Mouse (Mus musculus): ENCODE measurements around the gene Hcar2. TPM values are rescaled to one million over a fixed set of nuclear protein-coding genes. Genes with fewer than 3 reads are reported as not detected.
A peak's percentile ranks its signal among the peaks of the same experiment; 100 is the strongest.

The Hcar2 gene
- polyA plus RNA-seq (2015; fragmentation: Nextera tagmentation; extraction: Ambion mirVana) = 0.09 TPM in 1 of 2 replicates, not detected in the other

GRCm38 (mm10) chr5:123865365-123865764 is at the start of gene Hcar2:
TSS of gene Hcar2 (minus strand) at chr5:123865499.
- H3K27ac ChIP-seq (replicated peaks) = no peak within 1 kb of the TSS
- no peak within 1 kb of the TSS for H3K9ac ChIP-seq
- WGBS = 67% methylated on average over 12 of the region's 12 CpGs
- H3K4me2 ChIP-seq = no peak within 1 kb of the TSS
- no peaks in the 10 kb centered on the region; the same call in 1 of the 2 replicates for H3K27me3 ChIP-seq (replicated peaks)
- H3K4me1 ChIP-seq = no peaks in the 10 kb centered on the region
- H3K4me3 ChIP-seq = no peak within 1 kb of the TSS
- no peaks in the 10 kb centered on the region for H3K36me3 ChIP-seq
- no peak for ATAC-seq (ENCODE audit: extremely low read depth, insufficient number of reproducible peaks, low FRiP score, low TSS enrichment)
- no peaks in the 10 kb centered on the region for H3K9me3 ChIP-seq

GRCm38 (mm10) chr5:123914852-123915251 is 49.6 kb upstream of the Hcar2 start:
- no peaks in the 10 kb centered on the region for H3K27me3 ChIP-seq (replicated peaks)
- peaks cover 98% of the 10 kb centered on the region for H3K36me3 ChIP-seq
- no peak overlapping the region for H3K9ac ChIP-seq
- WGBS = 84% methylated on average over 3 of the region's 3 CpGs
- no peak overlapping the region for H3K27ac ChIP-seq (replicated peaks)
- ATAC-seq (ENCODE audit: extremely low read depth, insufficient number of reproducible peaks, low FRiP score, low TSS enrichment) = no peak
- no peaks in the 10 kb centered on the region for H3K9me3 ChIP-seq
- peaks cover 12% of the 10 kb centered on the region for H3K4me1 ChIP-seq
- no peak overlapping the region for H3K4me2 ChIP-seq
- no peak overlapping the region for H3K4me3 ChIP-seq

- Histone ChIP-seq H3K36me3 (peaks cover 45% of the 10 kb centered on the region), H3K4me2 (peak overlapping the region; percentile 97), H3K4me3 (peak overlapping the region; percentile 84), H3K9me3 (no peaks in the 10 kb centered on the region), H3K9ac (peak overlapping the region; percentile 98), H3K27me3 (replicated peaks) (no peaks in the 10 kb centered on the region), H3K27ac (replicated peaks) (peak overlapping the region; percentile 82; the same call in 1 of the 2 replicates), H3K4me1 (peaks cover 20% of the 10 kb centered on the region)
- 2% methylated on average over 10 of the region's 10 CpGs for WGBS
- no peak for ATAC-seq (ENCODE audit: extremely low read depth, insufficient number of reproducible peaks, low FRiP score, low TSS enrichment)
Measured at GRCm38 (mm10) chr5:123907631-123907977, 42.3 kb upstream of the Hcar2 start.

- under 1% methylated on average over 45 of the region's 61 CpGs for WGBS
- ATAC-seq (ENCODE audit: extremely low read depth, insufficient number of reproducible peaks, low FRiP score, low TSS enrichment) = peak; percentile 91
Measured at GRCm38 (mm10) chr5:123906976-123907630, 41.8 kb upstream of the Hcar2 start, which contains the start of gene Denr. TSS of gene Denr (plus strand) at chr5:123907175.

GRCm38 (mm10) chr5:123906146-123906975 is 41.1 kb upstream of the Hcar2 start:
- WGBS = 69% methylated on average over 17 of the region's 17 CpGs
- H3K9me3 ChIP-seq = no peaks in the 10 kb centered on the region
- peaks cover 20% of the 10 kb centered on the region for H3K4me1 ChIP-seq
- peak overlapping the region; percentile 97 for H3K4me2 ChIP-seq
- peaks cover 32% of the 10 kb centered on the region for H3K36me3 ChIP-seq
- no peaks in the 10 kb centered on the region for H3K27me3 ChIP-seq (replicated peaks)
- no peak overlapping the region for H3K27ac ChIP-seq (replicated peaks)
- peak overlapping the region; percentile 84; the same call in 1 of the 2 replicates for H3K4me3 ChIP-seq
- peak overlapping the region; percentile 55; the same call in 1 of the 2 replicates for H3K9ac ChIP-seq
- no peak for ATAC-seq (ENCODE audit: extremely low read depth, insufficient number of reproducible peaks, low FRiP score, low TSS enrichment)

More at GRCm38 (mm10) chr5:123906976-123907630, 41.8 kb upstream of the Hcar2 start, which contains the start of gene Denr:
- Histone ChIP-seq H3K9ac (peak within 1 kb of the TSS; percentile 98), H3K4me3 (peak within 1 kb of the TSS; percentile 84), H3K9me3 (no peaks in the 10 kb centered on the region), H3K4me2 (peak within 1 kb of the TSS; percentile 97), H3K36me3 (peaks cover 40% of the 10 kb centered on the region), H3K27me3 (replicated peaks) (no peaks in the 10 kb centered on the region), H3K4me1 (peaks cover 20% of the 10 kb centered on the region), H3K27ac (replicated peaks) (peak within 1 kb of the TSS; percentile 82)

GRCm38 (mm10) chr5:123904059-123904672 is 38.9 kb upstream of the Hcar2 start:
- no peak for ATAC-seq (ENCODE audit: extremely low read depth, insufficient number of reproducible peaks, low FRiP score, low TSS enrichment)
- WGBS = 63% methylated on average over 11 of the region's 11 CpGs
- H3K27ac ChIP-seq (replicated peaks) = no peak overlapping the region

GRCm38 (mm10) chr5:123897352-123897751 is 32.1 kb upstream of the Hcar2 start:
- Histone ChIP-seq H3K36me3 (no peaks in the 10 kb centered on the region), H3K4me2 (no peak overlapping the region), H3K9ac (no peak overlapping the region), H3K27me3 (replicated peaks) (no peaks in the 10 kb centered on the region), H3K4me1 (no peaks in the 10 kb centered on the region), H3K4me3 (no peak overlapping the region), H3K9me3 (no peaks in the 10 kb centered on the region), H3K27ac (replicated peaks) (no peak overlapping the region)
- WGBS = 72% methylated on average over 13 of the region's 13 CpGs
- ATAC-seq (ENCODE audit: extremely low read depth, insufficient number of reproducible peaks, low FRiP score, low TSS enrichment) = no peak

More at GRCm38 (mm10) chr5:123904059-123904672, 38.9 kb upstream of the Hcar2 start:
- Histone ChIP-seq H3K9me3 (no peaks in the 10 kb centered on the region), H3K36me3 (peaks cover 11% of the 10 kb centered on the region), H3K9ac (no peak overlapping the region), H3K4me1 (peaks cover 17% of the 10 kb centered on the region), H3K4me3 (no peak overlapping the region), H3K4me2 (no peak overlapping the region), H3K27me3 (replicated peaks) (no peaks in the 10 kb centered on the region)

GRCm38 (mm10) chr5:123896395-123896794 is 31.1 kb upstream of the Hcar2 start:
- ATAC-seq (ENCODE audit: extremely low read depth, insufficient number of reproducible peaks, low FRiP score, low TSS enrichment) = no peak
- WGBS = 77% methylated on average over 11 of the region's 11 CpGs
- H3K4me1 ChIP-seq = peaks cover 5% of the 10 kb centered on the region; the same call in 1 of the 2 replicates
- no peak overlapping the region for H3K4me2 ChIP-seq
- H3K4me3 ChIP-seq = no peak overlapping the region
- no peaks in the 10 kb centered on the region for H3K9me3 ChIP-seq
- H3K9ac ChIP-seq = no peak overlapping the region
- H3K27me3 ChIP-seq (replicated peaks) = no peaks in the 10 kb centered on the region
- H3K27ac ChIP-seq (replicated peaks) = no peak overlapping the region
- no peaks in the 10 kb centered on the region for H3K36me3 ChIP-seq

GRCm38 (mm10) chr5:123893520-123893919 is 28.2 kb upstream of the Hcar2 start:
- Histone ChIP-seq H3K27me3 (replicated peaks) (no peaks in the 10 kb centered on the region), H3K4me2 (no peak overlapping the region), H3K9ac (no peak overlapping the region), H3K4me3 (no peak overlapping the region), H3K36me3 (no peaks in the 10 kb centered on the region), H3K9me3 (no peaks in the 10 kb centered on the region), H3K4me1 (peaks cover 5% of the 10 kb centered on the region; the same call in 1 of the 2 replicates), H3K27ac (replicated peaks) (no peak overlapping the region)
- no peak for ATAC-seq (ENCODE audit: extremely low read depth, insufficient number of reproducible peaks, low FRiP score, low TSS enrichment)
- 87% methylated on average over 5 of the region's 5 CpGs for WGBS

- no peaks in the 10 kb centered on the region for H3K9me3 ChIP-seq
- H3K27ac ChIP-seq (replicated peaks) = no peak overlapping the region
- H3K36me3 ChIP-seq = no peaks in the 10 kb centered on the region
- WGBS = 42% methylated on average over 6 of the region's 6 CpGs
- no peak overlapping the region for H3K9ac ChIP-seq
- ATAC-seq (ENCODE audit: extremely low read depth, insufficient number of reproducible peaks, low FRiP score, low TSS enrichment) = no peak
- no peak overlapping the region for H3K4me3 ChIP-seq
- H3K4me2 ChIP-seq = peak overlapping the region; percentile 42
- H3K4me1 ChIP-seq = peaks cover 5% of the 10 kb centered on the region; the same call in 1 of the 2 replicates
- no peaks in the 10 kb centered on the region for H3K27me3 ChIP-seq (replicated peaks)
Measured at GRCm38 (mm10) chr5:123891669-123892068, 26.4 kb upstream of the Hcar2 start.

- Histone ChIP-seq H3K9me3 (no peaks in the 10 kb centered on the region), H3K4me2 (no peak overlapping the region), H3K9ac (no peak overlapping the region), H3K4me3 (no peak overlapping the region), H3K36me3 (no peaks in the 10 kb centered on the region), H3K4me1 (peaks cover 5% of the 10 kb centered on the region; the same call in 1 of the 2 replicates), H3K27me3 (replicated peaks) (no peaks in the 10 kb centered on the region), H3K27ac (replicated peaks) (no peak overlapping the region)
- WGBS = 78% methylated on average over 5 of the region's 5 CpGs
- no peak for ATAC-seq (ENCODE audit: extremely low read depth, insufficient number of reproducible peaks, low FRiP score, low TSS enrichment)
Measured at GRCm38 (mm10) chr5:123890987-123891386, 25.7 kb upstream of the Hcar2 start.
